Mouse (Mus musculus): ENCODE results near the gene Slc38a10.

Gene Slc38a10

DNA sequence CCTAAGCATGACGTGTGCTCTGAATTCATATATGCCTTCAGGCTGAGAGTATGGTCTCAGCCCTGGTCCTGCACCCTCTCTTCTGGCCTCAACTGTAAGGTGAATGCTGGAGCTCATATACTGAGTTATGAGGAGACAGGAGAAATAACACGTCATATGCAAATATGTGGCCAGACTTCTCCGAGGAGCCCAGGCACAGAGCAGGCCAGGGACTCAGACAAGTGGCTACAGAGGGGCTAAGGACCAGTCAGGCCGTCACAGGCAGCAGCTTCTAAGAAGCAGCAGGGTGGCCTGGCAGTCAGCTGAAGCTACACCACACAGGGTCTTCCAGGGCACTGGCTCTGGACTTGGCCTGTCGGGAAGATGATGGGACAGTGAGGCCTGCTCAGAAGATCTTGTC is 87.8 kb downstream of the Slc38a10 start:
- DNase-seq (ENCODE audit: inconsistent ontology term) = no peak

- no peak for DNase-seq (ENCODE audit: inconsistent ontology term)
Measured at GRCm38 (mm10) chr11:120060634-120061033, 90.5 kb downstream of the Slc38a10 start.

DNA sequence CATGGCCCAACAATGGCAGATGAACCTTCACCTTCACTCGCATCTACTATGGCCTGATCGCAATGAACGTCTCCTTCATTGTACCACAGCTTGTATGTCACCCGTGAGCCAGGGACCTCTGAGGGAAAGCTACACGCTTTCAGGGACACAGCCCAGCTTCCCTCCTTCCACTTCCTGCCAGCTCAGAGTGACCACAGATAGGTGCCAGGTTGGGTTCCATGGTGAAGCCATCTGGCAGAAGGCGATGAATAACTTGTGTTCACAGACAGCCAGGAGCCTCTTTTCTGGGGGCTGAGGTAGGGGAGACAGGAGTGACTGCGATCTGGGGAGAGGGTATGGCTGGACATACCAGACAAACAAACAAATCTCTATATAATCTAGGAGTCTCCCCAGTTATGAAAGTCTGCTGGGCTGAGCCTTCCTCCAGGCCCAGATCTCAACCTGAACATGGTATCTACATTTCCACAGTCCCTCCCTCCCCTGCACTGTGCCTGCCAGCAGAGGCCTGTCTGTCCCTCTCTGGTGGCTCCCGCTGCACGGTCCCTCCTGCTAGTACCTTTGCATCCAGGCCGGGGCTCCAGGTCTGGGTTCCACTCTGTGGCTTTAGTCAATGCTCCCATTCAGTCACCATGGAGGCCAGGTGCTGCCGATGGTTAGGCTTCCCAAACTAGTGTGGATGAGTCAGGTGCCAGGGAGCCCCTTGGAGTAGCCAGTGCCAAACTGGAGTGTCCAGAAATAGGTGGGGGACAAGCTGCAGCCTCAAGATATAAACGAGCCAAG is 95.0 kb downstream of the Slc38a10 start:
- no peak for DNase-seq (ENCODE audit: inconsistent ontology term)

Data from Muller cell, postnatal 12 days (primary cell).